Mouse (Mus musculus): ENCODE measurements at regions not wholly inside any gene's neighbourhood (a gene's known extent, or its start where the extent isn't known, plus 50 kb on each side); places are given as distances from the start of the nearest gene placed in this dataset.

- TF ChIP-seq MAX (IDR thresholded peaks at IDR 0.05; ENCODE audit: low read length) (no peak), ZC3H11A (IDR thresholded peaks at IDR 0.05; ENCODE audit: low read depth, low read length) (no peak), ETS1 (IDR thresholded peaks at IDR 0.05; ENCODE audit: low read depth, low read length) (no peak), TBP (IDR thresholded peaks at IDR 0.05; ENCODE audit: low read depth, low read length) (no peak)
Measured at GRCm38 (mm10) chr17:45812289-45812955, 78.8 kb upstream of the 1600014C23Rik start (continued).

- Histone ChIP-seq H3K36me3 (ENCODE audit: control insufficient read depth in 1 of 2, insufficient read depth in 2 of 2, low read length in 2 of 2) (no peaks in the 10 kb centered on the region), H3K9ac (ENCODE audit: control insufficient read depth, low read depth, low read length, poor library complexity, severe bottlenecking) (no peak overlapping the region), H3K4me1 (ENCODE audit: control insufficient read depth in 1 of 2, insufficient read depth in 2 of 2, low read length in 2 of 2) (peaks cover 0 to 2% of the 10 kb centered on the region in 2 experiments; a peak in 1 of 4 replicates), H3K27ac (ENCODE audit: control insufficient read depth, low read depth, low read length) (no peak overlapping the region), H3K9me3 (replicated peaks; ENCODE audit: insufficient read depth, low read length) (no peaks in the 10 kb centered on the region), H3K79me2 (ENCODE audit: control insufficient read depth, insufficient read depth, low read length, poor library complexity) (no peaks in the 10 kb centered on the region), H3K4me3 (ENCODE audit: control insufficient read depth in 1 of 2, insufficient read depth in 1 of 2, low read depth in 2 of 2, low read length in 2 of 2) (no peak overlapping the region), H3K27me3 (ENCODE audit: control insufficient read depth in 1 of 2, insufficient read depth in 2 of 2, low read length in 2 of 2) (peaks cover 0 to 2% of the 10 kb centered on the region in 2 experiments; a peak in 2 of 4 replicates)
- DNase-seq (ENCODE audit: low read depth, low spot score): no peak
- TF ChIP-seq JUND (IDR thresholded peaks at IDR 0.05; ENCODE audit: low read depth, low read length) (no peak), MAX (IDR thresholded peaks at IDR 0.05; ENCODE audit: low read length) (no peak)
Measured at GRCm38 (mm10) chr17:45811632-45812221, 78.1 kb upstream of the 1600014C23Rik start.

- no peaks in the 10 kb centered on the region for H3K36me3 ChIP-seq (ENCODE audit: control insufficient read depth in 1 of 2, insufficient read depth in 2 of 2, low read length in 2 of 2)
- no peak overlapping the region for H3K4me3 ChIP-seq (ENCODE audit: control insufficient read depth in 1 of 2, insufficient read depth in 1 of 2, low read depth in 2 of 2, low read length in 2 of 2)
- peaks cover 0 to 2% of the 10 kb centered on the region in 2 experiments; a peak in 1 of 4 replicates for H3K27me3 ChIP-seq (ENCODE audit: control insufficient read depth in 1 of 2, insufficient read depth in 2 of 2, low read length in 2 of 2)
- no peaks in the 10 kb centered on the region for H3K9me3 ChIP-seq (replicated peaks; ENCODE audit: insufficient read depth, low read length)
- peak; percentile 47 to 64 (median 52) for TF ChIP-seq CTCF (IDR thresholded peaks at IDR 0.05 in 2 of 3, conservative IDR thresholded peaks at IDR 0.05 in 1 of 3; ENCODE audit: control insufficient read depth in 1 of 3, insufficient read depth in 1 of 3, low read depth in 2 of 3, low read length in 3 of 3, poor library complexity in 1 of 3, severe bottlenecking in 1 of 3)
- TF ChIP-seq MYB (IDR thresholded peaks at IDR 0.05; ENCODE audit: low read depth, low read length): no peak
- H3K27ac ChIP-seq (ENCODE audit: control insufficient read depth, low read depth, low read length): no peak overlapping the region
- DNase-seq (ENCODE audit: low read depth, low spot score): peak; percentile 46
- H3K4me1 ChIP-seq (ENCODE audit: control insufficient read depth in 1 of 2, insufficient read depth in 2 of 2, low read length in 2 of 2): no peaks in the 10 kb centered on the region
- no peaks in the 10 kb centered on the region for H3K79me2 ChIP-seq (ENCODE audit: control insufficient read depth, insufficient read depth, low read length, poor library complexity)
- H3K9ac ChIP-seq (ENCODE audit: control insufficient read depth, low read depth, low read length, poor library complexity, severe bottlenecking): no peak overlapping the region
Measured at GRCm38 (mm10) chr17:45809728-45810127, 76.1 kb upstream of the 1600014C23Rik start.

GRCm38 (mm10) chr17:45808374-45808773 lies 74.7 kb upstream of the 1600014C23Rik start:
- Histone ChIP-seq H3K27me3 (ENCODE audit: control insufficient read depth in 1 of 2, insufficient read depth in 2 of 2, low read length in 2 of 2) (peaks cover 0 to 2% of the 10 kb centered on the region in 2 experiments; a peak in 1 of 4 replicates), H3K4me1 (ENCODE audit: control insufficient read depth in 1 of 2, insufficient read depth in 2 of 2, low read length in 2 of 2) (no peaks in the 10 kb centered on the region), H3K9ac (ENCODE audit: control insufficient read depth, low read depth, low read length, poor library complexity, severe bottlenecking) (no peak overlapping the region)

More at GRCm38 (mm10) chr17:45808374-45808773, 74.7 kb upstream of the 1600014C23Rik start:
- Histone ChIP-seq H3K36me3 (ENCODE audit: control insufficient read depth in 1 of 2, insufficient read depth in 2 of 2, low read length in 2 of 2) (no peaks in the 10 kb centered on the region), H3K4me3 (ENCODE audit: control insufficient read depth in 1 of 2, insufficient read depth in 1 of 2, low read depth in 2 of 2, low read length in 2 of 2) (no peak overlapping the region), H3K79me2 (ENCODE audit: control insufficient read depth, insufficient read depth, low read length, poor library complexity) (no peaks in the 10 kb centered on the region), H3K27ac (ENCODE audit: control insufficient read depth, low read depth, low read length) (no peak overlapping the region), H3K9me3 (replicated peaks; ENCODE audit: insufficient read depth, low read length) (no peaks in the 10 kb centered on the region)
- TF ChIP-seq HCFC1 (IDR thresholded peaks at IDR 0.05; ENCODE audit: low read depth, low read length) (no peak), NRF1 (IDR thresholded peaks at IDR 0.05; ENCODE audit: insufficient read depth, low read depth, low read length, poor library complexity, severe bottlenecking) (no peak)
- DNase-seq (ENCODE audit: low read depth, low spot score): no peak
